Mouse (Mus musculus): Measurements from ENCODE around the gene Wdr62. TPM values are rescaled to one million over a fixed set of nuclear protein-coding genes. Genes with fewer than 3 reads are reported as not detected.
A peak's percentile ranks its signal among the peaks of the same experiment; 100 is the strongest.

The Wdr62 gene
- total and polyA plus RNA-seq, 3 experiments: 8.2 to 59.1 (median 57.9) TPM

DNA sequence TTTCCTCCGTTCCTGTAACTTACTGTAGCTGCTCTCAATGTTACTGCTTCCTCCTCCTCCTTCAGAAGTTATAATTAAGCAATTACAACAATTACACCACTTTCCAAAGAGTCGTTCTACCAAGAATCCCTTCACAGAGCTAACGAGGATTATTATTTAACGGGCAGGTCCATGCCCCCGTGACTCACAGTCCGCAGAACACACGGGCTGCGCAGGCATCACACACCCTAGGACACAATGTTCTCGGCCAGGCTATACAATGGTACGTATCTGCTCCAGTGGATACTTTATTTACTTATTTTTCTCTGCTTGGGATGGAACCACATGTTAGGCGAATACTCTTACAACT is 60.2 kb downstream of the Wdr62 start:
- Histone ChIP-seq H3K9me3 (replicated peaks) (no peaks in the 10 kb centered on the region; the same call in 1 of the 2 replicates), H3K4me1 (ENCODE audit: insufficient read depth, low read depth, low read length) (peaks cover 33% of the 10 kb centered on the region), H3K27me3 (ENCODE audit: insufficient read depth, low read length) (no peaks in the 10 kb centered on the region), H3K36me3 (replicated peaks) (peaks cover 16% of the 10 kb centered on the region), H3K4me3 (ENCODE audit: low read depth, low read length) (peak overlapping the region; percentile 69; the same call in 1 of the 2 replicates)
- DNase-seq (ENCODE audit: low spot score): no peak
- no peak for ATAC-seq (ENCODE audit: extremely low read depth, insufficient number of reproducible peaks, low FRiP score, poor library complexity, severe bottlenecking)
- TF ChIP-seq TAL1 (conservative IDR thresholded peaks at IDR 0.05; ENCODE audit: low read depth, low read length) (no peak), POLR2AphosphoS5 (IDR thresholded peaks at IDR 0.05; ENCODE audit: insufficient replicate concordance, low read depth, low read length) (no peak), CTCF (IDR thresholded peaks at IDR 0.05; ENCODE audit: low read depth, low read length) (no peak), GATA1 (IDR thresholded peaks at IDR 0.05; ENCODE audit: borderline replicate concordance, low read length) (no peak), GATA2 (IDR thresholded peaks at IDR 0.05; ENCODE audit: borderline replicate concordance, low read depth, low read length) (no peak)

DNA sequence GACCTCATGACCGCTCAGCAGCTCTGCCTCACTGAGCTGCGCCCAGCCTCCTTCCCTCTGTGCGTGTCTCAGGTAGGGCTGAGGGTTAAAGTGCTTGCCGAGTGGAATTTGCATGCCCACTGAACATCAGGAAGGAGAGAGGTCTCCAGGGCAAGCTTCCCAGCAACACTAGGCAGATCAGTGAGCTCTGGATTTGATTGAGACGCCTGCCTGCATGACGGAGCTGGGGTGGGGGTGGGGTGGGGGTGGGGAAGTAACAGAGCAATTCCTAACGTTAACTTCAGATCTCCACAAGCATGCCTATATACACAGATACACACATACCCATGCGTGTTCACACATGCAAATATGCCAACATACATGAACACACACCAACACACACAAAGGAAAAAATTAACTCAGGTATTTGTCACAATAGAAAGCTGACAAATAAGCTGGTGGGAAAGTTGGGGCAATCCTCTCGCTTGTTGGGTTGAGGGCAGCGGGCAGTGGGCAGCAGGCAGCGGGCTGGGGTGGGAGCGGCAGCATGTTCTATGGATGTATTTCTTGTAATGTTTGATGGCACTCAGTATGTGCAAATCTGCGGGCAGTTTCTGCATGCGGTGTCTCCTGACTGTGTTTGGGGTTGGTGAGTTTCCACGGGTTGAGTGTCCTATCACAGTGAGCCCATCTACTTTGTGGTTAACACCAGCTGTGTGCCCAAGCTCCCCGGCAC is 60.8 kb downstream of the Wdr62 start:
- DNase-seq (ENCODE audit: low spot score) (peak; percentile 65), ATAC-seq (ENCODE audit: extremely low read depth, insufficient number of reproducible peaks, low FRiP score, poor library complexity, severe bottlenecking) (no peak; the same call in 1 of the 2 replicates)

DNA sequence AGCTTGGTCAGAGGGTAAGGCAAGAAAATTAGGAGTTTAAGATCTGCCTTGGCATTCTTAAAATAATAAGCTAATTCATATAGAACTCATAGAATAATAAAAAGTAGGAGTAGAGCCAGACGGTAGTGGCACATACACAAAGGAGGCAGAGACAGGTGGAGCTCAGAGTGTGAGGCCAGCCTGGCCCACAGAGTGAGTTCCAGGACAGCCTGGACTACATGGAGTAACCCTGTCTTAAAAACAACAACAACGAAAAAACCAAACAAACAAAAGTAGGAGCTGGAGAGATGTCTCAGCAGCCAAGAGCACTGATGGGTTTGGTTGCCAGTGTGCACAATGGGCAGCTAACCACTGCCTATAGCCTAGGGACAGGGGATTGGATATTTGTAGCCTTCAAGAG is 62.9 kb downstream of the Wdr62 start:
- no peaks in the 10 kb centered on the region for H3K9me3 ChIP-seq (replicated peaks)
- peaks cover 31% of the 10 kb centered on the region for H3K4me1 ChIP-seq (ENCODE audit: insufficient read depth, low read depth, low read length)
- H3K27me3 ChIP-seq (ENCODE audit: insufficient read depth, low read length): peaks cover 8% of the 10 kb centered on the region; the same call in 1 of the 2 replicates
- TF ChIP-seq CTCF (IDR thresholded peaks at IDR 0.05; ENCODE audit: low read depth, low read length): no peak
- no peak for TF ChIP-seq GATA1 (IDR thresholded peaks at IDR 0.05; ENCODE audit: borderline replicate concordance, low read length)
- no peak for TF ChIP-seq POLR2AphosphoS5 (IDR thresholded peaks at IDR 0.05; ENCODE audit: insufficient replicate concordance, low read depth, low read length)
- no peak for TF ChIP-seq TAL1 (conservative IDR thresholded peaks at IDR 0.05; ENCODE audit: low read depth, low read length)
- no peak for TF ChIP-seq GATA2 (IDR thresholded peaks at IDR 0.05; ENCODE audit: borderline replicate concordance, low read depth, low read length)
- H3K4me3 ChIP-seq (ENCODE audit: low read depth, low read length): no peak overlapping the region
- DNase-seq (ENCODE audit: low spot score) (no peak), ATAC-seq (ENCODE audit: extremely low read depth, insufficient number of reproducible peaks, low FRiP score, poor library complexity, severe bottlenecking) (no peak)
- H3K36me3 ChIP-seq (replicated peaks): no peaks in the 10 kb centered on the region

More for the DNA sequence above, 60.8 kb downstream of the Wdr62 start:
- H3K27me3 ChIP-seq (ENCODE audit: insufficient read depth, low read length): no peaks in the 10 kb centered on the region
- peak overlapping the region; percentile 69 for H3K4me3 ChIP-seq (ENCODE audit: low read depth, low read length)
- H3K9me3 ChIP-seq (replicated peaks): no peaks in the 10 kb centered on the region; the same call in 1 of the 2 replicates
- TF ChIP-seq POLR2AphosphoS5 (IDR thresholded peaks at IDR 0.05; ENCODE audit: insufficient replicate concordance, low read depth, low read length): no peak
- no peak for TF ChIP-seq GATA2 (IDR thresholded peaks at IDR 0.05; ENCODE audit: borderline replicate concordance, low read depth, low read length)
- peaks cover 12% of the 10 kb centered on the region for H3K36me3 ChIP-seq (replicated peaks)
- H3K4me1 ChIP-seq (ENCODE audit: insufficient read depth, low read depth, low read length): peaks cover 33% of the 10 kb centered on the region

DNA sequence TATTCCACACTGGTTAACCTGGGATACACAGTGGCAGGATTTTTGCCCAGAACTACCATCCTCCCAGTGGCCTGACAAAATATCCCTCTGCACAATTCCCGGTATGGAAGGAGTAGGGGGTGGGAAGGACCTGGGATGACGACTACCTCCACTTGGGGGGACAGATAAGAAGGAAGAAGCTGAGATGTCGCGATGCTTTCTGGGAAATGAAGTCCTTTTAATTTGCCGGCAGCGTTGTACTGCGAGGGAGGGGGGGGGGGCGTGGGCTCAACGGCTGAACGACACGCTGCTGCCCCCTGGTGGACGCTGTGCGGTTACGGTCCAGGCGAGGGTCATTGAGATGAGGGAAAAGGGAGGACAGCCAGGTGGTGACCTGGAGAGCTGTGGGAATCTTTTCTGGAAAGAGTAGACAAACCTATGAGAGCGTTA is 63.5 kb downstream of the Wdr62 start:
- peak; percentile 71 for DNase-seq (ENCODE audit: low spot score)

DNA sequence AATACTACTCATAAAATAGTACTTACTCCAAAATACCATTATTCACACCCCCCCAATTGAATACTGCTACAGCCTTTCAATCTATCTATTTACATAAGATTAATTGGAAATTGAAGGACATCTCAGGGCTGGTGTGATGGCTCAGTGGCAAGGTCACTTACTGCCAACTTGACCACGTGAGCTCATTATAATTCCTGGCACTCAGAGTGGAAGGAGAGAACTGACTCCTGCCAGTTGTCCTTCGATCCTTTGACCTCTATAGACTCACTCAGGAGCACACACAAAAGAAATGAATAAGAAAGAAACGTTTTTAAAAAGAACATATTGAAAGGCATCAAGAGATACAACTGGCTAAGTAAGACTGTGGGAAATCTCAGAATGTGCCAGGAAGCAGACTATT is 64.3 kb downstream of the Wdr62 start:
- TF ChIP-seq GATA1 (IDR thresholded peaks at IDR 0.05; ENCODE audit: borderline replicate concordance, low read length) (no peak), POLR2AphosphoS5 (IDR thresholded peaks at IDR 0.05; ENCODE audit: insufficient replicate concordance, low read depth, low read length) (no peak), GATA2 (IDR thresholded peaks at IDR 0.05; ENCODE audit: borderline replicate concordance, low read depth, low read length) (no peak), CTCF (IDR thresholded peaks at IDR 0.05; ENCODE audit: low read depth, low read length) (no peak), TAL1 (conservative IDR thresholded peaks at IDR 0.05; ENCODE audit: low read depth, low read length) (no peak)
- Histone ChIP-seq H3K9me3 (replicated peaks) (no peaks in the 10 kb centered on the region), H3K36me3 (replicated peaks) (no peaks in the 10 kb centered on the region), H3K4me1 (ENCODE audit: insufficient read depth, low read depth, low read length) (peaks cover 25% of the 10 kb centered on the region), H3K27me3 (ENCODE audit: insufficient read depth, low read length) (peaks cover 16% of the 10 kb centered on the region), H3K4me3 (ENCODE audit: low read depth, low read length) (no peak overlapping the region)
- ATAC-seq (ENCODE audit: extremely low read depth, insufficient number of reproducible peaks, low FRiP score, poor library complexity, severe bottlenecking): no peak
- no peak for DNase-seq (ENCODE audit: low spot score)

More for the DNA sequence above, 63.5 kb downstream of the Wdr62 start:
- Histone ChIP-seq H3K36me3 (replicated peaks) (no peaks in the 10 kb centered on the region), H3K4me1 (ENCODE audit: insufficient read depth, low read depth, low read length) (peaks cover 28% of the 10 kb centered on the region), H3K9me3 (replicated peaks) (no peaks in the 10 kb centered on the region), H3K27me3 (ENCODE audit: insufficient read depth, low read length) (peaks cover 12% of the 10 kb centered on the region; the same call in 1 of the 2 replicates), H3K4me3 (ENCODE audit: low read depth, low read length) (peak overlapping the region; percentile 31; the same call in 1 of the 2 replicates)
- peak; percentile 59 for ATAC-seq (ENCODE audit: extremely low read depth, insufficient number of reproducible peaks, low FRiP score, poor library complexity, severe bottlenecking)
- TF ChIP-seq CTCF (IDR thresholded peaks at IDR 0.05; ENCODE audit: low read depth, low read length) (peak; percentile 67; the same call in 1 of the 2 replicates), GATA2 (IDR thresholded peaks at IDR 0.05; ENCODE audit: borderline replicate concordance, low read depth, low read length) (no peak)

DNA sequence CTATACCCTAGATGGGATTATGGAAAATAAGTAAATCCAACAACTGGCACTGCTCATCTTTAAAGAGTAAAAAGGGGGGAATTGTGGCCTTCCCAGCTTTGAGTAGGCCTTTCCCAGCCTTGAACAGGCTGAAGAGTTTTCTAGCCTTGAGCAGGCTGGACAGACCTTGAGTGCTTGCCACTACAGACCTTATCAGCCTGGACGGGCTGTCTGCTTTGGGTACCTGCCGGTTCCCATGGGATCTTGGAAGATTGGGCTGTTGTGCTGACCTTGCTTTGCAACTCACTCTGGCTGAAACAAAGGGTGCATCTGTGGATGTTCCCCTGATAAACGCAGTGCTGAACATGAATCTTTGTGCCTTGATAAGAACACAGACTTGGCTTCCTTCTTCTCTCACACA is 66.3 kb downstream of the Wdr62 start:
- ATAC-seq (ENCODE audit: extremely low read depth, insufficient number of reproducible peaks, low FRiP score, poor library complexity, severe bottlenecking) (no peak), DNase-seq (ENCODE audit: low spot score) (no peak)
- Histone ChIP-seq H3K9me3 (replicated peaks) (no peaks in the 10 kb centered on the region), H3K27me3 (ENCODE audit: insufficient read depth, low read length) (peaks cover 16% of the 10 kb centered on the region), H3K4me3 (ENCODE audit: low read depth, low read length) (no peak overlapping the region), H3K4me1 (ENCODE audit: insufficient read depth, low read depth, low read length) (peaks cover 11% of the 10 kb centered on the region), H3K36me3 (replicated peaks) (no peaks in the 10 kb centered on the region)
- TF ChIP-seq CTCF (IDR thresholded peaks at IDR 0.05; ENCODE audit: low read depth, low read length) (no peak), POLR2AphosphoS5 (IDR thresholded peaks at IDR 0.05; ENCODE audit: insufficient replicate concordance, low read depth, low read length) (no peak)
